Mouse (Mus musculus): ENCODE data around the gene Hist1h3f. TPM values are rescaled to one million over a fixed set of nuclear protein-coding genes. Genes with fewer than 3 reads are reported as not detected.

Gene Hist1h3f
- polyA plus RNA-seq, 1 experiment: 1.3 TPM

DNA sequence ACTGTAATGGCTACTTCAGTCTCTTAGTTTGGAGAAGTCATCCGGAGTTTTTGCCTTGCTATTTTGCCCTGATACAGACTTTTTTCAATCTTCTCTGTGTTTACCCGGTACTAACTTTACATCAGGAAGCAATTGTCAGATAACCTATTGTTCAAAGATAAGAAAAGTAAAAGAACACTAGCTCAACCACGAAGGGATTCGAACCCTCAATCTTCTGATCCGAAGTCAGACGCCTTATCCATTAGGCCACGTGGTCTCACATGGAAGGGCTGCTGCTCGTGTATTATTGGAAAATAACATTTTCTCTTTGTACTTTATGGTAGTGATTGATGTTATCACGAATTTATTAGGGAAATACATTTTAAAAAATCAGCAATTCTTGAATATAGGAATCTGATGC is 40.1 kb upstream of the Hist1h3f start:
- no peak for DNase-seq
- TF ChIP-seq CTCF (IDR thresholded peaks at IDR 0.05; ENCODE audit: insufficient read depth, low read length) (no peak), POLR2A (IDR thresholded peaks at IDR 0.05; ENCODE audit: borderline replicate concordance, extremely low read depth, low read depth, low read length) (no peak)
- 8% methylated on average over 9 of the region's 9 CpGs for WGBS

GRCm38 (mm10) chr13:23505662-23506345 is 38.0 kb upstream of the Hist1h3f start:
- H3K4me3 ChIP-seq (replicated peaks; ENCODE audit: extremely low read depth, low read depth, low read length): no peak overlapping the region
- TF ChIP-seq CTCF (IDR thresholded peaks at IDR 0.05; ENCODE audit: insufficient read depth, low read length) (no peak), POLR2A (IDR thresholded peaks at IDR 0.05; ENCODE audit: borderline replicate concordance, extremely low read depth, low read depth, low read length) (no peak)
- WGBS: 50% methylated on average over 14 of the region's 14 CpGs
- DNase-seq: no peak
- H3K4me1 ChIP-seq (ENCODE audit: control insufficient read depth, insufficient read depth, low read length): no peaks in the 10 kb centered on the region

More for the DNA sequence above, 40.1 kb upstream of the Hist1h3f start:
- no peak overlapping the region for H3K4me3 ChIP-seq (replicated peaks; ENCODE audit: extremely low read depth, low read depth, low read length)
- no peaks in the 10 kb centered on the region for H3K4me1 ChIP-seq (ENCODE audit: control insufficient read depth, insufficient read depth, low read length)

- Histone ChIP-seq H3K4me3 (replicated peaks; ENCODE audit: extremely low read depth, low read depth, low read length) (no peak overlapping the region), H3K4me1 (ENCODE audit: control insufficient read depth, insufficient read depth, low read length) (no peaks in the 10 kb centered on the region)
- 44% methylated on average over 13 of the region's 13 CpGs for WGBS
- DNase-seq: no peak
- TF ChIP-seq POLR2A (IDR thresholded peaks at IDR 0.05; ENCODE audit: borderline replicate concordance, extremely low read depth, low read depth, low read length) (no peak), CTCF (IDR thresholded peaks at IDR 0.05; ENCODE audit: insufficient read depth, low read length) (no peak)
Observed at GRCm38 (mm10) chr13:23506351-23506750, 37.5 kb upstream of the Hist1h3f start.

DNA sequence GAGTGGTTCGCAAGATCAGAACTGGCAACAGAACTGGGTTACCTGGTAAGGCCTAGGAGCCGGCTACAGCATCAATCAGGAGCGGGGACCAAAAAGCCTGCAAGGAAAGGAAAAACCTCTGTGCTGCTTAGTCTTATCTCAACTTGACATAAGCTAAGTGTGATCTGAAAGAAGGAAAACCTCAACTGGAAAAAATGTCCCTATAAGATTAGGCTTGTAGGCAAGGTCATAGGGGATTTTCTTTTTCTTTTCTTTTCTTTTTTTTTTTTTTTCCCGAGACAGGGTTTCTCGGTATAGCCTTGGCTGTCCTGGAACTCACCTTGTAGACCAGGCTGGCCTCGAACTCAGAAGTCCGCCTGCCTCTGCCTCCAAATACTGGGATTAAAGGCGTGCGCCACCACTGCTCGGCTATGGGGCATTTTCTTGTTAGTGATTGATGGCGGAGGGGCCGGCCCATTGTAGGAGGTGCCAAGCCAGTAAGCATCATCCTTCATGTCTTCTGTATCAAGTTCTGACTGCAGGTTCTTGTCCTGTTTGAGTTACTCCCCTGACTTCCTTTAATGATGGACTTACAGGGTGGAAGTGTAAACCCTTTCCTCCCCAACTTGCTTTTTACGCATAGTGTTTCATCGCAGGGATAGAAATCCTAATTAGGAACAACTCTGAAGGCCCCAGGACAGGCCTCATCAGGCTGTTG is 36.9 kb upstream of the Hist1h3f start:
- no peak for DNase-seq
- TF ChIP-seq CTCF (IDR thresholded peaks at IDR 0.05; ENCODE audit: insufficient read depth, low read length) (no peak), POLR2A (IDR thresholded peaks at IDR 0.05; ENCODE audit: borderline replicate concordance, extremely low read depth, low read depth, low read length) (no peak)
- no peak overlapping the region for H3K4me3 ChIP-seq (replicated peaks; ENCODE audit: extremely low read depth, low read depth, low read length)
- 60% methylated on average over 14 of the region's 14 CpGs for WGBS
- no peaks in the 10 kb centered on the region for H3K4me1 ChIP-seq (ENCODE audit: control insufficient read depth, insufficient read depth, low read length)

DNA sequence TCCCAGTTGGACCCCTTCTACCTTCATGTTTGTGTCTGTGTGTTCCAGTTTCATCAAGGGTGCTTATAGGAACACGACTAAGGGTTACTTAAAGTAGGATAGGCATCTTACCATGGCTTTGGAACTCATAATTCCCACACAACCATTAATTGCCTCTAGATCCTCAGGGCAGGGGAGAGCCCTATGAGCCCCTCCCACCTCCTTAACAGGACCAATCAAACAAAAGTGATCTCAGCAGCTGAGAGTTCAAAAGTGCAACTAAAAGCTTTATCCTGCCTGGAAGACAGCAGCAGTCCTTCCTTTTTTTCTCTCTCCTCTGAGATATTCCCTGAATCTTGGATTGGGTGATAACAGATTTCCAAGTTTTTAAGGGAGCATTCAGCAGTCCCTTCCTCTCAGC is 33.7 kb upstream of the Hist1h3f start:
- TF ChIP-seq POLR2A (IDR thresholded peaks at IDR 0.05; ENCODE audit: borderline replicate concordance, extremely low read depth, low read depth, low read length) (no peak), CTCF (IDR thresholded peaks at IDR 0.05; ENCODE audit: insufficient read depth, low read length) (no peak)
- 26% methylated on average over 1 of the region's 1 CpGs for WGBS
- Histone ChIP-seq H3K4me1 (ENCODE audit: control insufficient read depth, insufficient read depth, low read length) (no peaks in the 10 kb centered on the region), H3K4me3 (replicated peaks; ENCODE audit: extremely low read depth, low read depth, low read length) (no peak overlapping the region)
- no peak for DNase-seq

- TF ChIP-seq POLR2A (IDR thresholded peaks at IDR 0.05; ENCODE audit: borderline replicate concordance, extremely low read depth, low read depth, low read length) (no peak), CTCF (IDR thresholded peaks at IDR 0.05; ENCODE audit: insufficient read depth, low read length) (no peak)
- 79% methylated on average over 1 of the region's 1 CpGs for WGBS
- Histone ChIP-seq H3K4me3 (replicated peaks; ENCODE audit: extremely low read depth, low read depth, low read length) (no peak overlapping the region), H3K4me1 (ENCODE audit: control insufficient read depth, insufficient read depth, low read length) (no peaks in the 10 kb centered on the region)
- no peak for DNase-seq
Observed at GRCm38 (mm10) chr13:23513517-23513916, 30.3 kb upstream of the Hist1h3f start.

DNA sequence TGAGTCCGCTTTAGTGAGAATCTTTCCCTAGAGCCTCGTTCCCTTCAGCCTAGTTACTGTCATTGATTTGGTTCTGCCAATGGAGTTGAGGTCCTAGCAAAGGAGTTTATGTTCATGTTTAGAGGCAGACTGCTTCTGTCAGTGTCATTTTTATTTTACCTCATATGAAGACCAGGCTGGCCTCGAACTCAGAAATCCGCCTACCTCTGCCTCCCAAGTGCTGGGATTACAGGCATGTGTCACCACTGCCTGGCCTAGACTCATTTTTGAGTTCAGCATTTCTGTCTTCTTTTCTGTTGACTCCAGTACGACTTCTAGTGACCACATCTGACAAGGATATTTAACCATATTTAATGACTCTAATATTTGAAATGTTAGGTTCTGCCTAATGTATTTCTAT is 28.6 kb upstream of the Hist1h3f start:
- no peak for DNase-seq
- TF ChIP-seq CTCF (IDR thresholded peaks at IDR 0.05; ENCODE audit: insufficient read depth, low read length) (no peak), POLR2A (IDR thresholded peaks at IDR 0.05; ENCODE audit: borderline replicate concordance, extremely low read depth, low read depth, low read length) (no peak)
- Histone ChIP-seq H3K4me1 (ENCODE audit: control insufficient read depth, insufficient read depth, low read length) (no peaks in the 10 kb centered on the region; the same call in 1 of the 2 replicates), H3K4me3 (replicated peaks; ENCODE audit: extremely low read depth, low read depth, low read length) (no peak overlapping the region)
- WGBS: 82% methylated on average over 5 of the region's 5 CpGs

- DNase-seq: no peak
- Histone ChIP-seq H3K4me1 (ENCODE audit: control insufficient read depth, insufficient read depth, low read length) (no peaks in the 10 kb centered on the region; the same call in 1 of the 2 replicates), H3K4me3 (replicated peaks; ENCODE audit: extremely low read depth, low read depth, low read length) (no peak overlapping the region)
- no peak for TF ChIP-seq CTCF (IDR thresholded peaks at IDR 0.05; ENCODE audit: insufficient read depth, low read length)
- TF ChIP-seq POLR2A (IDR thresholded peaks at IDR 0.05; ENCODE audit: borderline replicate concordance, extremely low read depth, low read depth, low read length): no peak
- WGBS: 57% methylated on average over 15 of the region's 15 CpGs
Observed at GRCm38 (mm10) chr13:23515826-23516620, 27.8 kb upstream of the Hist1h3f start.

GRCm38 (mm10) chr13:23516822-23517602 is 26.8 kb upstream of the Hist1h3f start:
- DNase-seq: peak; percentile 71
- TF ChIP-seq POLR2A (IDR thresholded peaks at IDR 0.05; ENCODE audit: borderline replicate concordance, extremely low read depth, low read depth, low read length): no peak
- no peak for TF ChIP-seq CTCF (IDR thresholded peaks at IDR 0.05; ENCODE audit: insufficient read depth, low read length)
- under 1% methylated on average over 19 of the region's 19 CpGs for WGBS
- no peaks in the 10 kb centered on the region; the same call in 1 of the 2 replicates for H3K4me1 ChIP-seq (ENCODE audit: control insufficient read depth, insufficient read depth, low read length)
- H3K4me3 ChIP-seq (replicated peaks; ENCODE audit: extremely low read depth, low read depth, low read length): peak overlapping the region; percentile 84
